Mouse (Mus musculus): ENCODE data around the gene Vwc2. TPM values are rescaled to one million over a fixed set of nuclear protein-coding genes. Genes with fewer than 3 reads are reported as not detected.
A peak's percentile ranks its signal among the peaks of the same experiment; 100 is the strongest.

Gene Vwc2
- polyA plus RNA-seq (2012; rRNA removed): 0.09 and 0.30 TPM in 2 replicates

GRCm38 (mm10) chr11:11113576-11114233 is at the start of gene Vwc2:
TSS of gene Vwc2 (plus strand) at chr11:11114223.
- DNase-seq (ENCODE audit: low read depth): no peak

GRCm38 (mm10) chr11:11088162-11088756 is 25.8 kb upstream of the Vwc2 start:
- DNase-seq (ENCODE audit: low read depth): no peak

- no peak for DNase-seq (ENCODE audit: low read depth)
Measured at GRCm38 (mm10) chr11:11097606-11098005, 16.4 kb upstream of the Vwc2 start.

GRCm38 (mm10) chr11:11098282-11098681 is 15.7 kb upstream of the Vwc2 start:
- no peak for DNase-seq (ENCODE audit: low read depth)

- DNase-seq (ENCODE audit: low read depth): no peak
Measured at GRCm38 (mm10) chr11:11099011-11099410, 15.0 kb upstream of the Vwc2 start.

- no peak for DNase-seq (ENCODE audit: low read depth)
Measured at GRCm38 (mm10) chr11:11102182-11102581, 11.8 kb upstream of the Vwc2 start.

GRCm38 (mm10) chr11:11102620-11103019 is 11.4 kb upstream of the Vwc2 start:
- peak; percentile 30 for DNase-seq (ENCODE audit: low read depth)

GRCm38 (mm10) chr11:11108922-11109321 is 5.1 kb upstream of the Vwc2 start:
- DNase-seq (ENCODE audit: low read depth): no peak

GRCm38 (mm10) chr11:11114234-11115030 is 409 bp downstream of the Vwc2 start:
- no peak for DNase-seq (ENCODE audit: low read depth)

- DNase-seq (ENCODE audit: low read depth): no peak
Measured at GRCm38 (mm10) chr11:11115031-11115647, 1.1 kb downstream of the Vwc2 start.

GRCm38 (mm10) chr11:11115648-11116590 is 1.9 kb downstream of the Vwc2 start:
- no peak for DNase-seq (ENCODE audit: low read depth)

- no peak for DNase-seq (ENCODE audit: low read depth)
Measured at GRCm38 (mm10) chr11:11116736-11117135, 2.7 kb downstream of the Vwc2 start.

GRCm38 (mm10) chr11:11122866-11123265 is 8.8 kb downstream of the Vwc2 start:
- no peak for DNase-seq (ENCODE audit: low read depth)

- DNase-seq (ENCODE audit: low read depth): no peak
Measured at GRCm38 (mm10) chr11:11131414-11132077, 17.5 kb downstream of the Vwc2 start.

GRCm38 (mm10) chr11:11140622-11141021 is 26.6 kb downstream of the Vwc2 start:
- DNase-seq (ENCODE audit: low read depth): no peak

GRCm38 (mm10) chr11:11152681-11153080 is 38.7 kb downstream of the Vwc2 start:
- DNase-seq (ENCODE audit: low read depth): no peak

GRCm38 (mm10) chr11:11171396-11171795 is 57.4 kb downstream of the Vwc2 start:
- DNase-seq (ENCODE audit: low read depth): no peak

GRCm38 (mm10) chr11:11175259-11175658 is 61.2 kb downstream of the Vwc2 start:
- no peak for DNase-seq (ENCODE audit: low read depth)

GRCm38 (mm10) chr11:11182705-11183104 is 68.7 kb downstream of the Vwc2 start:
- no peak for DNase-seq (ENCODE audit: low read depth)

GRCm38 (mm10) chr11:11223162-11223561 is 109.1 kb downstream of the Vwc2 start:
- DNase-seq (ENCODE audit: low read depth): no peak

- DNase-seq (ENCODE audit: low read depth): no peak
Measured at GRCm38 (mm10) chr11:11239346-11239745, 125.3 kb downstream of the Vwc2 start.

Data from gonadal fat pad, adult 2 months (tissue).